Mouse (Mus musculus) midbrain, embryonic 16.5 days (tissue): ENCODE results near the gene P4hb. TPM values are rescaled to one million over a fixed set of nuclear protein-coding genes. Genes with fewer than 3 reads are reported as not detected.
A peak's percentile ranks its signal among the peaks of the same experiment; 100 is the strongest.

ENCODE experiments used
- ATAC-seq: fragments of 200-750 bp; cut with Nextera tagmentation; 2 replicates; pipeline ENCODE4 v1.8.0; 2017; ENCODE audit warnings: moderate TSS enrichment
- H3K27ac ChIP-seq: fragments of 300-500 bp; sonication (generic); 2 replicates; pipeline ENCODE4 v1.5.1; 2014; ENCODE audit warnings: mild to moderate bottlenecking, low read length, mixed read lengths
- H3K27me3 ChIP-seq: fragments of 300-500 bp; sonication (generic); 2 replicates; pipeline ENCODE4 v1.6.1; 2014; ENCODE audit warnings: low read depth, low read length, mixed read lengths; ENCODE audit not compliant: control insufficient read depth, insufficient read depth
- H3K36me3 ChIP-seq: fragments of 300-500 bp; sonication (generic); 2 replicates; pipeline ENCODE4 v1.6.1; 2014; ENCODE audit warnings: mild to moderate bottlenecking, low read length, moderate library complexity, mixed read lengths; ENCODE audit not compliant: control insufficient read depth, insufficient read depth
- H3K4me1 ChIP-seq: fragments of 300-500 bp; sonication (generic); 2 replicates; pipeline ENCODE4 v1.6.1; 2014; ENCODE audit warnings: mild to moderate bottlenecking, low read length, mixed read lengths; ENCODE audit not compliant: control insufficient read depth, insufficient read depth
- H3K4me2 ChIP-seq: fragments of 300-500 bp; sonication (generic); 2 replicates; pipeline ENCODE4 v1.6.1; 2014; ENCODE audit warnings: mild to moderate bottlenecking, low read length, mixed read lengths
- H3K4me3 ChIP-seq: fragments of 300-500 bp; sonication (generic); 2 replicates; pipeline ENCODE4 v1.5.1; 2014; ENCODE audit warnings: low read depth, mild to moderate bottlenecking, low read length, moderate library complexity, mixed read lengths
- H3K9ac ChIP-seq: fragments of 300-500 bp; sonication (generic); 2 replicates; pipeline ENCODE4 v1.6.1; 2014; ENCODE audit warnings: low read depth, low read length, mixed read lengths
- H3K9me3 ChIP-seq: fragments of 300-500 bp; sonication (generic); replicated peaks from 2 replicates; pipeline ENCODE4 v1.6.1; 2014; ENCODE audit warnings: mild to moderate bottlenecking, low read length, mixed read lengths; ENCODE audit not compliant: control insufficient read depth, poor library complexity, severe bottlenecking
- WGBS: fragments of 180-500 bp; shearing (Covaris S2); extraction: QIAGEN DNeasy Blood & Tissue Kit; methylation state at CpG from one replicate; pipeline ENCODE4 v1.1.7; 2014; 5-methylcytosine and 5-hydroxymethylcytosine counted together
- polyA plus RNA-seq: library from polyadenylated mRNA; unstranded; fragments of >200 nt; fragmentation: Nextera tagmentation; extraction: Ambion mirVana; gene quantifications from 2 replicates; pipeline ENCODE4 v1.2.1, GENCODE M21; 2015

The P4hb gene
- polyA plus RNA-seq, 1 experiment from 2014 or later: 233 TPM

DNA sequence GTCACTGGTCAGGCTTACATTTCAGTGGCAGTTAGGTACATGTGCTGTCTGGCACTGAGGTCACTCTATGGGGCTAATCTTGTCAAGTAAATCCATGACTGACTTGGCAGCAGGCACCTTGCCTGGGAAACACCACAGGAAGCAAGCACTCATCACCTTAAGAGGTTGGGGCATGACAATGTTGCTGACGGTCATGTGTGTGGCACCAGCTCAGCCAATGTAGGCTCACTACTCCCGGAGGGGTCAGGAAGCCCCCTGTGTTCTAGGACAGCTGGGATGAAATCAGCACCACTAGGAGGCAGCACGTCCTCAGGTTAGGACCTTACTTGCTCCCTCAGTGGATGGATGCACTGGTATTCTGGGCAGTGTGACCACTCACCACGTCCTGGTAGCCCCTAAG, 31.1 kb downstream of the P4hb start:
- Histone ChIP-seq H3K9me3 (no peaks in the 10 kb centered on the region), H3K4me2 (no peak overlapping the region), H3K4me3 (no peak overlapping the region), H3K27ac (no peak overlapping the region), H3K9ac (no peak overlapping the region), H3K27me3 (no peaks in the 10 kb centered on the region), H3K36me3 (peaks cover 26% of the 10 kb centered on the region), H3K4me1 (peaks cover 14% of the 10 kb centered on the region; the same call in 1 of the 2 replicates)
- WGBS: 32% methylated on average over 4 of the region's 4 CpGs
- no peak for ATAC-seq

DNA sequence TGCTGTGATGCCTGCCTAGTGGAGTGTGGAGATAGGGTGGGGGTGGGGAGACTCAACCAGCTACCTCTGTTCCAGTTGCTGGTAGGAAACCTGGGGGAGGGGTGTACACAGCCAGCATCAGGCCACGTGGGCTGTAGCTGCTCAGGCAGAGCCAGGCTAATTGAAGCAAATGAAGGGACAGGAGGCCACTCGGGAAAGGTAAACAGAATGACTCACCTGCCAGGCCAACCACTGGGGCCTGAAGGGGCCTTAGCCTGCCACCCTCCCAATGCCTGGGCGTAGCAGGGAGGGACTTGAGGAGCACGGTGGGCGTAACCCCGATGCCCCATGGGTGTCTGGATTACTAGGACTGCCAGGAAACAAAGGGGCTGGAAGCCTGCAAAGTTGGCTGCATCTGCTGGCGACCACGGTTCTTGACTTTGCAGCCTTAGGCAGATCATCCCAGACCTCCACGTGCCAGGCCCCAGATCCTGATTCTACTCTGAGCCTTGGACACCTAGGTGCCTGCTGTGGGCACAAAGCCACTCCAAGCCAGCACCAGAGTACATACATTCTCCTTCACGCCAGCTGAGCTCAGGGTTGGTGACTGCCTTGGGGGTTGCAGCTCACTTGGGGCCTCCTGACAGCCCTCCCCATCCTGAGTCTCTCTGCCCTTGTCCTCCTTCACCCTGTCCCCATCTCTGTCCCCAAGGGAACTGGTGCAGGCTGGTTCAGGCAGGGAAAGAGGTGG, 33.6 kb downstream of the P4hb start:
- 12% methylated on average over 10 of the region's 10 CpGs for WGBS
- Histone ChIP-seq H3K27me3 (no peaks in the 10 kb centered on the region), H3K4me3 (no peak overlapping the region), H3K9ac (peak overlapping the region; percentile 18; the same call in 1 of the 2 replicates), H3K4me2 (no peak overlapping the region), H3K27ac (peak overlapping the region; percentile 18), H3K4me1 (peaks cover 14% of the 10 kb centered on the region; the same call in 1 of the 2 replicates), H3K9me3 (no peaks in the 10 kb centered on the region), H3K36me3 (peaks cover 26% of the 10 kb centered on the region)
- ATAC-seq: peak; percentile 60; the same call in 1 of the 2 replicates

DNA sequence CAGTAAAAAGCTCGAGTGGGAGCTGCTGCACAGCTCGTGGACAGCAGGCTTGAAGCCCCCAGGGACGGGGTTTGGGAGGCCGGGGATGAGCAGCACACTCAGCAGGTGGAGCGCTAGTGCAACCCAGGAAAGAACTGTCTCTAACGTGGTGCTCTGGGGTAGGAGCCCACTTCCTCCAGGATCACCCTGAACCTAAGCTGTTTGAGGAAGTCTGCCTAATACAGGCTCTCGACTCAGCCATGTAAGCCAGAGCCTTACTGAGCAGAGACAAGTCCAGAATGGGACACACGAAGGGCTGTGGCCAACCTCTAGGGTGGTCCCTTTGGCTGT, 34.1 kb downstream of the P4hb start:
- no peak for ATAC-seq
- 49% methylated on average over 8 of the region's 8 CpGs for WGBS
- H3K4me1 ChIP-seq: peaks cover 14% of the 10 kb centered on the region; the same call in 1 of the 2 replicates
- no peaks in the 10 kb centered on the region for H3K9me3 ChIP-seq
- H3K4me3 ChIP-seq: no peak overlapping the region
- H3K27ac ChIP-seq: peak overlapping the region; percentile 18; the same call in 1 of the 2 replicates
- H3K9ac ChIP-seq: no peak overlapping the region
- H3K4me2 ChIP-seq: no peak overlapping the region
- peaks cover 22% of the 10 kb centered on the region for H3K36me3 ChIP-seq
- no peaks in the 10 kb centered on the region for H3K27me3 ChIP-seq

DNA sequence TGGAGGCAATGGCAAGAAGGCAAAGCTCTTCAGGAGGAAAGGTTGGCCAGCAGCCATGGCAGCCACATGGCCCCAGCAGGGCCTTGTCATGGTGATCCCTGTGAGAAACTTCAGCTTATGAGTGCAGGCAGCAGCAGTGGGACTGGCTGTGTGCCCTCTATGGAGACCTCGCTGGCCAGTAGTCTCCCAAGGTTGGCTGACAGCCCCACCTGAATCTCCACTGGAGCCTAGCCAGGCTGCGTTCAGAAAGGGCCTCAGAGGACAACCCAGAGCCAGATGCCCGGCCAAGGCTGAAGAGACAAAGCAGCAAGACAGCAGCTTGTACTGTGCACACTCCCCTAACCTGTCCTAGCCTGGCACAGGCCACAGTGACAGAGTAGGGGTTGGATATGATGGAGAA, 34.6 kb downstream of the P4hb start:
- H3K27ac ChIP-seq: no peak overlapping the region; the same call in 1 of the 2 replicates
- no peak for ATAC-seq

DNA sequence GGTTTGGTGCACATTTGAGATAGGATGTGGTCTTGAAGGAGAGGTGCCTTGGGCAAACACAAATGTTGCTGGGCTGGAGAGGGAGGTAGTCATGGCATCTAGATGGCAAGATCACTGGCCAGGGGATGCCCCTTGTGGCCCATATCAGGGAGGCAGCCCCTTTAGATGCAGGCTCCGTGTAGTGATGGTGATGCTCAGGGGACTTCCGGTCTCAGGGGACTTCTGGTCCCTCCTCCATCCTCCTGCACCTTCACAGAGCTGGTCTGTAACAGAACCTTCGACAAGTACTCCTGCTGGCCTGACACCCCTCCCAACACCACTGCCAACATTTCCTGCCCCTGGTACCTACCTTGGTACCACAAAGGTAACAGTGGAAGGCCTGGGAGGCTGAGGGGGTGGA, 37.2 kb downstream of the P4hb start:
- Histone ChIP-seq H3K4me3 (no peak overlapping the region), H3K27me3 (peaks cover 25% of the 10 kb centered on the region), H3K27ac (no peak overlapping the region), H3K4me1 (peaks cover 16% of the 10 kb centered on the region; the same call in 1 of the 2 replicates), H3K4me2 (no peak overlapping the region), H3K9ac (no peak overlapping the region), H3K36me3 (no peaks in the 10 kb centered on the region), H3K9me3 (no peaks in the 10 kb centered on the region)
- no peak for ATAC-seq
- 80% methylated on average over 3 of the region's 3 CpGs for WGBS

More for the DNA sequence above, 34.6 kb downstream of the P4hb start:
- H3K36me3 ChIP-seq: peaks cover 18% of the 10 kb centered on the region
- no peaks in the 10 kb centered on the region for H3K9me3 ChIP-seq
- peaks cover 14% of the 10 kb centered on the region; the same call in 1 of the 2 replicates for H3K4me1 ChIP-seq
- no peak overlapping the region for H3K9ac ChIP-seq
- no peak overlapping the region for H3K4me2 ChIP-seq
- WGBS: 72% methylated on average over 3 of the region's 3 CpGs
- H3K27me3 ChIP-seq: peaks cover under 1% of the 10 kb centered on the region
- H3K4me3 ChIP-seq: no peak overlapping the region

DNA sequence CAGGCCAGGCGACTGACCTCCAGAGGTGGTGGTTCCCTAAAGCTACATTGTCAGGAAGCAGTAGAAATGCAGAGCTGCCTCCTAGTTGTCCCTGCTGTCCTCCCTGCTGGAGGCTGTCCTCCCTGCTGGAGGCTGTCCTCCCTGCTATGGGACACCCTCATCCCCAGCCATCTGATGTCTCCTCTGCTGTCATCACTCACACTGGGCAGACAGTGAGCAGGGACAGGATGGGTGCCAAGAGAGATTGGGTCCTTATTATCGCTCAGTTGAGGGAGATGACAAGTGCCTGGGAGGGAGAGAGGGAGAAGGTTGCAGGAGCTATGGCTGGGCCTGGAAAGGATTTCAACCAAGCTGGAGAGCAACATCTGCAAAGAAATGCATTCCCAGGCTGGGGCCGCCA, 37.9 kb downstream of the P4hb start:
- peaks cover 20% of the 10 kb centered on the region for H3K4me1 ChIP-seq
- no peak overlapping the region for H3K4me3 ChIP-seq
- no peak overlapping the region for H3K4me2 ChIP-seq
- no peak for ATAC-seq
- no peak overlapping the region for H3K27ac ChIP-seq
- no peaks in the 10 kb centered on the region for H3K36me3 ChIP-seq
- H3K9me3 ChIP-seq: no peaks in the 10 kb centered on the region
- peaks cover 31% of the 10 kb centered on the region for H3K27me3 ChIP-seq
- WGBS: 63% methylated on average over 3 of the region's 3 CpGs
- 0 out of 2 replicates have a peak overlapping the region, but pooled peaks have one; percentile 20 for H3K9ac ChIP-seq

DNA sequence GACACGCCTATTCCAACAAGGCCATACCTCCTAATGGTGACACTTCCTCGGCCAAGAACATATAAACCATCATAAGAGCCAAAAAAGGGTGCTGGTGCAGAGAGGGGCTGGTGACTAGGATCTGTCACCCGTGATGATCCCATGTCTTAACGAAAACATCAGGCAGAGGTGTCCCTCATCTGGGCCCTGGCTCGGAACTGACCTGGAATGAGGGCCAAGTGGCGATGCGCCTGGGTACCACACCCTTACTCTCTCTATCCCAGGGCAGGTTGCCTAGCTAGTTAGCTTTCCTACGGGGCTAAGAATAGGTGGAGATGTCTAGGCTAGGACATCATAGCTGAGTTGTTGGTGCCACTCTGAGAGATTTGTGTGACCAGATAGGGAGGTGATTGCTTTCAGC, 39.0 kb downstream of the P4hb start:
- peaks cover 42% of the 10 kb centered on the region for H3K27me3 ChIP-seq
- WGBS: 83% methylated on average over 8 of the region's 8 CpGs

DNA sequence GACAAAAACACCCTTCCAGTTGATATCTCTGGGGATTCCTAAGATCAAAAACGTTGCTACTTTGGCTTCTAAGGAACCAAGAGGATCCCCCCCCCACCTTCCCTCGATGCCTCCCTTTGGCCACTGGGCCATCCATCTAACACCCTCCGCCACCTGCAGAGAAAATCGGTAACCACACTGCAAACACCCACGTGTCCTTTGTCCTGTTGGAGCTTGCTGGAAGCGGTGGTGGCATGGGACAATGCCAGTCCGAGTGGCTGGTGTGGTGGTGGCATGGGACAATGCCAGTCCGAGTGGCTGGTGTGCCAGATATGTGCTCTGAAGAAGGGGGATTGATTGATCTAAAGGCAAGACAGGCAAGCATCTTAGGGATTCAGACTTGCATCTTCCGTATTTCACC, 41.4 kb downstream of the P4hb start:
- Histone ChIP-seq H3K4me1 (peaks cover 6% of the 10 kb centered on the region), H3K27me3 (peaks cover 55% of the 10 kb centered on the region), H3K9ac (no peak overlapping the region), H3K4me2 (no peak overlapping the region), H3K9me3 (no peaks in the 10 kb centered on the region), H3K4me3 (no peak overlapping the region), H3K36me3 (no peaks in the 10 kb centered on the region), H3K27ac (no peak overlapping the region)
- ATAC-seq: no peak
- WGBS: 31% methylated on average over 9 of the region's 9 CpGs

More for the DNA sequence above, 39.0 kb downstream of the P4hb start:
- Histone ChIP-seq H3K9ac (no peak overlapping the region), H3K4me1 (peaks cover 12% of the 10 kb centered on the region), H3K4me2 (no peak overlapping the region), H3K36me3 (no peaks in the 10 kb centered on the region), H3K27ac (no peak overlapping the region), H3K4me3 (no peak overlapping the region), H3K9me3 (no peaks in the 10 kb centered on the region)
- ATAC-seq: no peak

DNA sequence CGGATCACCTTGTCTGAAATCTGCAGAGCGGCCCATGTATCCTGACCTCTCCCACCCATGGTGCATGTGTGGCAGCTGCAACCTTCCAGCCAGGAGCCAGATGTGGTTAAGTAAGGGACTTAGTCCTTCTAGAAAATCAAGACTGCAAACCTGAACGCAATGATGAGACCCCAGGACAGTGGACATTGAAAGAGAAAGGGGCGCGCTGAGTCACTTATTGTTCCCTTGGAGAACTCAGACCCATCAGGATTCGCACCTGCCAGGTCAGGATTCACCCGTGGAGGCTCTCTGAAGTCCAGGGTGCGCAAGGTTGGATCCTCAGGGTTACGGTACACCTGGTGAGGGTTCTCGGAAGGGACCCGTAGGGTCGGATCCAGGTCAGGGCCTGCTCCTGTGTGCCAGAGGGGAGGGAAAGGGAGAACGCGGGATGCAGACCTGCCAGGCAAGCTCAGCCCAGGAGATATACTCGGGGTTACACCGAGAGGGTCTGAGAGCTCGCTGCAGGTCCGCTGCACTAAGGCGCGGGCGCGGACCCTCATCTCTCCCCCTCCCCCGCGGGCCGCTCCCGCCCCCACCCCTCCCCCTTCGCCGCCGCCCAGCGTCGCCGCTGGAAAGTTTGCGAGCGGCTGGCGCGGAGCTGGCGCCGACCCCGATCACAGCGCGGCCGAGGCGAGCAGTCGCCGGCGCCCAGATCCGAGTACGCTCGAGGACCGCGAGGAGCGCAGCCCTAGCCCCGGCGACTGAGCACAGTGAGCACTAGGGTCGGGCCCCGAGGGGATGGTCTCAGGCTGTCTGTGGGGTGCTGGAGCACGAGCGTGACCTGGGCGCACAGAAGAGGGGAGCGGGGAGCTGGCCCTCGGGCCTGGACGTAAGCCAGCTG, 42.7 kb downstream of the P4hb start, which contains the start of gene Gcgr:
Gene Gcgr, plus strand, starts transcription at position 615 of the 880 bp plus-strand sequence.
- H3K36me3 ChIP-seq: no peaks in the 10 kb centered on the region
- ATAC-seq: no peak
- H3K9me3 ChIP-seq: no peaks in the 10 kb centered on the region
- WGBS: 9% methylated on average over 47 of the region's 62 CpGs
- peaks cover 6% of the 10 kb centered on the region for H3K4me1 ChIP-seq
- H3K27me3 ChIP-seq: peaks cover 55% of the 10 kb centered on the region
- peak within 1 kb of the TSS; percentile 30 for H3K4me3 ChIP-seq
- H3K4me2 ChIP-seq: peak within 1 kb of the TSS; percentile 56
- peak within 1 kb of the TSS; percentile 50; the same call in 1 of the 2 replicates for H3K9ac ChIP-seq
- H3K27ac ChIP-seq: no peak within 1 kb of the TSS
